Mouse (Mus musculus): ENCODE measurements around the gene BC034090. TPM values are rescaled to one million over a fixed set of nuclear protein-coding genes. Genes with fewer than 3 reads are reported as not detected.

BC034090 gene
- polyA plus RNA-seq, 1 experiment from 2014 or later = 0.33 TPM

GRCm38 (mm10) chr1:155229464-155230411, 14.5 kb downstream of the BC034090 start:
- H3K9ac ChIP-seq (ENCODE audit: low read depth, low read length) = no peak overlapping the region
- no peaks in the 10 kb centered on the region for H3K4me1 ChIP-seq (ENCODE audit: control insufficient read depth, low read depth, low read length)
- H3K9me3 ChIP-seq (replicated peaks; ENCODE audit: control insufficient read depth, low read length) = no peaks in the 10 kb centered on the region
- H3K4me3 ChIP-seq (ENCODE audit: low read depth, low read length) = no peak overlapping the region
- no peaks in the 10 kb centered on the region for H3K36me3 ChIP-seq (ENCODE audit: control insufficient read depth, insufficient read depth)
- 0 out of 2 replicates have a peak, but pooled peaks have one; percentile 26 for ATAC-seq (ENCODE audit: low read depth)
- H3K27ac ChIP-seq (ENCODE audit: low read length) = no peak overlapping the region
- no peaks in the 10 kb centered on the region for H3K27me3 ChIP-seq (ENCODE audit: control insufficient read depth, insufficient read depth, low read depth, low read length)
- H3K4me2 ChIP-seq (ENCODE audit: low read depth, low read length) = no peak overlapping the region
- WGBS (ENCODE audit: insufficient replicate concordance) = 43% methylated on average over 14 of the region's 14 CpGs

GRCm38 (mm10) chr1:155223849-155224554, 20.2 kb downstream of the BC034090 start:
- 11% methylated on average over 16 of the region's 16 CpGs for whole genome bisulfite sequencing (ENCODE audit: insufficient replicate concordance)
- Histone ChIP-seq H3K27ac (ENCODE audit: low read length) (0 out of 2 replicates have a peak overlapping the region, but pooled peaks have one; percentile 22), H3K4me2 (ENCODE audit: low read depth, low read length) (peak overlapping the region; percentile 73), H3K4me1 (ENCODE audit: control insufficient read depth, low read depth, low read length) (peaks cover 10% of the 10 kb centered on the region), H3K9me3 (replicated peaks; ENCODE audit: control insufficient read depth, low read length) (no peaks in the 10 kb centered on the region), H3K36me3 (ENCODE audit: control insufficient read depth, insufficient read depth) (no peaks in the 10 kb centered on the region), H3K27me3 (ENCODE audit: control insufficient read depth, insufficient read depth, low read depth, low read length) (no peaks in the 10 kb centered on the region), H3K9ac (ENCODE audit: low read depth, low read length) (peak overlapping the region; percentile 38), H3K4me3 (ENCODE audit: low read depth, low read length) (peak overlapping the region; percentile 46)
- ATAC-seq (ENCODE audit: low read depth) = peak; percentile 72

- Histone ChIP-seq H3K27me3 (ENCODE audit: control insufficient read depth, insufficient read depth, low read depth, low read length) (no peaks in the 10 kb centered on the region), H3K9ac (ENCODE audit: low read depth, low read length) (no peak overlapping the region), H3K9me3 (replicated peaks; ENCODE audit: control insufficient read depth, low read length) (no peaks in the 10 kb centered on the region), H3K36me3 (ENCODE audit: control insufficient read depth, insufficient read depth) (no peaks in the 10 kb centered on the region), H3K4me2 (ENCODE audit: low read depth, low read length) (no peak overlapping the region), H3K4me3 (ENCODE audit: low read depth, low read length) (no peak overlapping the region), H3K27ac (ENCODE audit: low read length) (no peak overlapping the region), H3K4me1 (ENCODE audit: control insufficient read depth, low read depth, low read length) (peaks cover 10% of the 10 kb centered on the region)
- 28% methylated on average over 6 of the region's 6 CpGs for WGBS (ENCODE audit: insufficient replicate concordance)
- peak; percentile 23; the same call in 1 of the 2 replicates for ATAC-seq (ENCODE audit: low read depth)
Observed at GRCm38 (mm10) chr1:155223036-155223435, 21.2 kb downstream of the BC034090 start.

GRCm38 (mm10) chr1:155222101-155222669, 22.1 kb downstream of the BC034090 start:
- Histone ChIP-seq H3K4me2 (ENCODE audit: low read depth, low read length) (no peak overlapping the region), H3K36me3 (ENCODE audit: control insufficient read depth, insufficient read depth) (no peaks in the 10 kb centered on the region), H3K4me1 (ENCODE audit: control insufficient read depth, low read depth, low read length) (peaks cover 10% of the 10 kb centered on the region), H3K9ac (ENCODE audit: low read depth, low read length) (no peak overlapping the region), H3K27me3 (ENCODE audit: control insufficient read depth, insufficient read depth, low read depth, low read length) (no peaks in the 10 kb centered on the region), H3K9me3 (replicated peaks; ENCODE audit: control insufficient read depth, low read length) (no peaks in the 10 kb centered on the region), H3K27ac (ENCODE audit: low read length) (no peak overlapping the region), H3K4me3 (ENCODE audit: low read depth, low read length) (no peak overlapping the region)
- WGBS (ENCODE audit: insufficient replicate concordance) = 60% methylated on average over 11 of the region's 11 CpGs
- no peak for ATAC-seq (ENCODE audit: low read depth)

- H3K27ac ChIP-seq (ENCODE audit: low read length) = no peak overlapping the region
- H3K9me3 ChIP-seq (replicated peaks; ENCODE audit: control insufficient read depth, low read length) = no peaks in the 10 kb centered on the region
- no peaks in the 10 kb centered on the region for H3K27me3 ChIP-seq (ENCODE audit: control insufficient read depth, insufficient read depth, low read depth, low read length)
- peaks cover 8% of the 10 kb centered on the region for H3K4me1 ChIP-seq (ENCODE audit: control insufficient read depth, low read depth, low read length)
- H3K36me3 ChIP-seq (ENCODE audit: control insufficient read depth, insufficient read depth) = no peaks in the 10 kb centered on the region
- WGBS (ENCODE audit: insufficient replicate concordance) = 54% methylated on average over 5 of the region's 5 CpGs
- no peak for ATAC-seq (ENCODE audit: low read depth)
- no peak overlapping the region for H3K9ac ChIP-seq (ENCODE audit: low read depth, low read length)
- H3K4me3 ChIP-seq (ENCODE audit: low read depth, low read length) = no peak overlapping the region
- H3K4me2 ChIP-seq (ENCODE audit: low read depth, low read length) = no peak overlapping the region
Observed at GRCm38 (mm10) chr1:155218924-155219323, 25.3 kb downstream of the BC034090 start.

- Histone ChIP-seq H3K9ac (ENCODE audit: low read depth, low read length) (no peak overlapping the region), H3K4me3 (ENCODE audit: low read depth, low read length) (no peak overlapping the region), H3K27me3 (ENCODE audit: control insufficient read depth, insufficient read depth, low read depth, low read length) (no peaks in the 10 kb centered on the region), H3K36me3 (ENCODE audit: control insufficient read depth, insufficient read depth) (no peaks in the 10 kb centered on the region), H3K27ac (ENCODE audit: low read length) (no peak overlapping the region), H3K9me3 (replicated peaks; ENCODE audit: control insufficient read depth, low read length) (no peaks in the 10 kb centered on the region), H3K4me2 (ENCODE audit: low read depth, low read length) (no peak overlapping the region), H3K4me1 (ENCODE audit: control insufficient read depth, low read depth, low read length) (no peaks in the 10 kb centered on the region)
- 29% methylated on average over 9 of the region's 9 CpGs for WGBS (ENCODE audit: insufficient replicate concordance)
- ATAC-seq (ENCODE audit: low read depth) = no peak
Observed at GRCm38 (mm10) chr1:155217865-155218541, 26.2 kb downstream of the BC034090 start.

GRCm38 (mm10) chr1:155216844-155217243, 27.4 kb downstream of the BC034090 start:
- H3K9me3 ChIP-seq (replicated peaks; ENCODE audit: control insufficient read depth, low read length) = no peaks in the 10 kb centered on the region

GRCm38 (mm10) chr1:155216313-155216712, 27.9 kb downstream of the BC034090 start:
- Histone ChIP-seq H3K27me3 (ENCODE audit: control insufficient read depth, insufficient read depth, low read depth, low read length) (no peaks in the 10 kb centered on the region), H3K9me3 (replicated peaks; ENCODE audit: control insufficient read depth, low read length) (no peaks in the 10 kb centered on the region), H3K27ac (ENCODE audit: low read length) (no peak overlapping the region), H3K4me3 (ENCODE audit: low read depth, low read length) (no peak overlapping the region), H3K9ac (ENCODE audit: low read depth, low read length) (no peak overlapping the region), H3K4me1 (ENCODE audit: control insufficient read depth, low read depth, low read length) (no peaks in the 10 kb centered on the region), H3K36me3 (ENCODE audit: control insufficient read depth, insufficient read depth) (no peaks in the 10 kb centered on the region), H3K4me2 (ENCODE audit: low read depth, low read length) (no peak overlapping the region)
- 70% methylated on average over 11 of the region's 11 CpGs for WGBS (ENCODE audit: insufficient replicate concordance)
- no peak for ATAC-seq (ENCODE audit: low read depth)

More at GRCm38 (mm10) chr1:155216844-155217243, 27.4 kb downstream of the BC034090 start:
- Histone ChIP-seq H3K4me1 (ENCODE audit: control insufficient read depth, low read depth, low read length) (no peaks in the 10 kb centered on the region), H3K9ac (ENCODE audit: low read depth, low read length) (no peak overlapping the region), H3K36me3 (ENCODE audit: control insufficient read depth, insufficient read depth) (no peaks in the 10 kb centered on the region), H3K27me3 (ENCODE audit: control insufficient read depth, insufficient read depth, low read depth, low read length) (no peaks in the 10 kb centered on the region), H3K27ac (ENCODE audit: low read length) (no peak overlapping the region), H3K4me2 (ENCODE audit: low read depth, low read length) (no peak overlapping the region), H3K4me3 (ENCODE audit: low read depth, low read length) (no peak overlapping the region)
- no peak for ATAC-seq (ENCODE audit: low read depth)
- whole genome bisulfite sequencing (ENCODE audit: insufficient replicate concordance) = 65% methylated on average over 6 of the region's 6 CpGs

All from liver, embryonic 16.5 days (tissue).